Mouse (Mus musculus) bone marrow, adult 2 months (tissue): ENCODE results near the gene Cib3. TPM values are rescaled to one million over a fixed set of nuclear protein-coding genes. Genes with fewer than 3 reads are reported as not detected.

Experiments used
- H3K27ac ChIP-seq: fragments of 200-500 bp; 2 replicates; pipeline ENCODE4 v1.5.1; 2012; ENCODE audit warnings: low read depth, mild to moderate bottlenecking, control low read depth, inconsistent platforms, low read length; ENCODE audit not compliant: control insufficient read depth, poor library complexity, insufficient read depth
- H3K4me1 ChIP-seq: fragments of 200-500 bp; 2 replicates; pipeline ENCODE4 v1.6.1; 2011; ENCODE audit warnings: low read length; ENCODE audit not compliant: control insufficient read depth, insufficient read depth
- H3K4me3 ChIP-seq: fragments of 200-500 bp; replicated peaks from 2 replicates; pipeline ENCODE3; 2011; ENCODE audit warnings: mild to moderate bottlenecking, low read depth, low read length, control low read depth; ENCODE audit not compliant: control insufficient read depth
- CTCF ChIP-seq: fragments of 200-500 bp; IDR thresholded peaks from 2 replicates; pipeline ENCODE4 v1.5.1; 2011; ENCODE audit warnings: low read length, control low read depth; ENCODE audit not compliant: control insufficient read depth, insufficient read depth
- POLR2A ChIP-seq: fragments of 200-500 bp; IDR thresholded peaks from 2 replicates; pipeline ENCODE4 v1.6.1; 2011; ENCODE audit warnings: low read depth, mild to moderate bottlenecking, control low read depth, low read length, borderline replicate concordance; ENCODE audit not compliant: control insufficient read depth
- WGBS: fragments of 180-500 bp; shearing (Covaris S2); methylation state at CpG from one replicate; pipeline ENCODE4 v1.1.7; 2018; 5-methylcytosine and 5-hydroxymethylcytosine counted together
- polyA plus RNA-seq: library from polyadenylated mRNA; stranded (reverse); fragments of >200 nt; gene quantifications from 2 replicates; pipeline ENCODE4 v1.2.4, GENCODE M21; 2011; ENCODE audit warnings: low replicate concordance; ENCODE audit not compliant: missing spikeins, insufficient read depth, insufficient read length

Gene Cib3
- polyA plus RNA-seq, 1 experiment: not detected

GRCm38 (mm10) chr8:72244610-72245009 lies 32.0 kb upstream of the Cib3 start:
- peak overlapping the region; percentile 26 for H3K27ac ChIP-seq
- no peak for TF ChIP-seq POLR2A
- no peak for TF ChIP-seq CTCF
- peaks cover 8% of the 10 kb centered on the region for H3K4me1 ChIP-seq
- WGBS: 15% methylated on average over 2 of the region's 2 CpGs
- H3K4me3 ChIP-seq: no peak overlapping the region

- Histone ChIP-seq H3K27ac (no peak overlapping the region), H3K4me3 (no peak overlapping the region), H3K4me1 (peaks cover 8% of the 10 kb centered on the region)
- TF ChIP-seq POLR2A (no peak), CTCF (no peak)
- 94% methylated on average over 1 of the region's 1 CpGs for WGBS
These were observed 29.6 kb upstream of the Cib3 start for GRCm38 (mm10) chr8:72242226-72242625.

- 42% methylated on average over 7 of the region's 7 CpGs for WGBS
- TF ChIP-seq POLR2A (no peak), CTCF (no peak)
- H3K27ac ChIP-seq: no peak overlapping the region
- peak overlapping the region; percentile 91 for H3K4me3 ChIP-seq
- H3K4me1 ChIP-seq: peaks cover 8% of the 10 kb centered on the region
These were observed 28.3 kb upstream of the Cib3 start for GRCm38 (mm10) chr8:72240951-72241350.

- Histone ChIP-seq H3K27ac (peak overlapping the region; percentile 97), H3K4me1 (peaks cover 8% of the 10 kb centered on the region), H3K4me3 (peak overlapping the region; percentile 91)
- WGBS: 0% methylated on average over 24 of the region's 24 CpGs
- no peak for TF ChIP-seq CTCF
- TF ChIP-seq POLR2A: no peak
These were observed 27.7 kb upstream of the Cib3 start for GRCm38 (mm10) chr8:72240403-72240763.

- H3K27ac ChIP-seq: peak within 1 kb of the TSS; percentile 97
- H3K4me3 ChIP-seq: peak within 1 kb of the TSS; percentile 91
- WGBS: under 1% methylated on average over 54 of the region's 54 CpGs
- TF ChIP-seq CTCF: peak; percentile 74
- peak; percentile 57; the same call in 1 of the 2 replicates for TF ChIP-seq POLR2A
- peaks cover 8% of the 10 kb centered on the region for H3K4me1 ChIP-seq
These were observed 27.1 kb upstream of the Cib3 start, which contains the start of gene Ap1m1 for GRCm38 (mm10) chr8:72239499-72240402. Gene Ap1m1, plus strand, starts transcription at chr8:72240018.

- Histone ChIP-seq H3K4me3 (no peak overlapping the region), H3K4me1 (peaks cover 1% of the 10 kb centered on the region), H3K27ac (no peak overlapping the region)
- TF ChIP-seq POLR2A (no peak), CTCF (no peak)
- WGBS: 87% methylated on average over 5 of the region's 5 CpGs
These were observed 10.0 kb upstream of the Cib3 start for GRCm38 (mm10) chr8:72222656-72223055.

- no peak overlapping the region for H3K27ac ChIP-seq
- 68% methylated on average over 4 of the region's 4 CpGs for WGBS
- peak overlapping the region; percentile 83 for H3K4me3 ChIP-seq
- peaks cover 4% of the 10 kb centered on the region for H3K4me1 ChIP-seq
- TF ChIP-seq POLR2A (no peak), CTCF (peak; percentile 19; the same call in 1 of the 2 replicates)
These were observed 8.1 kb upstream of the Cib3 start for GRCm38 (mm10) chr8:72220758-72221157.

- H3K4me3 ChIP-seq: peak within 1 kb of the TSS; percentile 83
- TF ChIP-seq POLR2A (peak; percentile 73; the same call in 1 of the 2 replicates), CTCF (no peak)
- peak within 1 kb of the TSS; percentile 91 for H3K27ac ChIP-seq
- H3K4me1 ChIP-seq: peaks cover 4% of the 10 kb centered on the region
- WGBS: 8% methylated on average over 39 of the region's 39 CpGs
These were observed 7.1 kb upstream of the Cib3 start, which contains the start of gene Fam32a for GRCm38 (mm10) chr8:72219541-72220363. Gene Fam32a, plus strand, starts transcription at chr8:72219730.
